Mouse (Mus musculus) retina, postnatal 7 days (tissue): ENCODE measurements around the gene Rbm15.

ENCODE experiments used
- DNase-seq: peaks from one replicate; pipeline ENCODE4 v3.0.0-alpha.2; 2012; ENCODE audit warnings: low read depth, low spot score

Rbm15 gene

GRCm38 (mm10) chr3:107333381-107334201 is at the start of gene Rbm15:
TSS of gene Rbm15 (minus strand) at chr3:107333673.
- peak; percentile 99 for DNase-seq

GRCm38 (mm10) chr3:107379422-107379821 is 45.9 kb upstream of the Rbm15 start:
- DNase-seq: peak; percentile 51

- no peak for DNase-seq
These were observed 45.2 kb upstream of the Rbm15 start for GRCm38 (mm10) chr3:107378626-107379025.

- no peak for DNase-seq
These were observed 41.6 kb upstream of the Rbm15 start for GRCm38 (mm10) chr3:107374948-107375664.

- DNase-seq: no peak
These were observed 35.7 kb upstream of the Rbm15 start for GRCm38 (mm10) chr3:107369156-107369555.

GRCm38 (mm10) chr3:107367938-107368599 is 34.6 kb upstream of the Rbm15 start:
- no peak for DNase-seq

GRCm38 (mm10) chr3:107365341-107365740 is 31.9 kb upstream of the Rbm15 start:
- DNase-seq: no peak

GRCm38 (mm10) chr3:107363391-107363790 is 29.9 kb upstream of the Rbm15 start:
- no peak for DNase-seq

- DNase-seq: no peak
These were observed 26.9 kb upstream of the Rbm15 start for GRCm38 (mm10) chr3:107360341-107360740.

GRCm38 (mm10) chr3:107357700-107358234 is 24.3 kb upstream of the Rbm15 start:
- no peak for DNase-seq

- peak; percentile 76 for DNase-seq
These were observed 23.5 kb upstream of the Rbm15 start for GRCm38 (mm10) chr3:107356964-107357441.

- DNase-seq: no peak
These were observed 22.3 kb upstream of the Rbm15 start for GRCm38 (mm10) chr3:107355618-107356260.

- DNase-seq: no peak
These were observed 18.2 kb upstream of the Rbm15 start for GRCm38 (mm10) chr3:107351706-107352105.

GRCm38 (mm10) chr3:107349006-107349405 is 15.5 kb upstream of the Rbm15 start:
- DNase-seq: no peak

GRCm38 (mm10) chr3:107345033-107345725 is 11.7 kb upstream of the Rbm15 start:
- no peak for DNase-seq

GRCm38 (mm10) chr3:107343971-107344370 is 10.5 kb upstream of the Rbm15 start:
- no peak for DNase-seq

GRCm38 (mm10) chr3:107334202-107334934 is 895 bp upstream of the Rbm15 start:
- DNase-seq: peak; percentile 16

GRCm38 (mm10) chr3:107332960-107333380 is 503 bp downstream of the Rbm15 start:
- peak; percentile 98 for DNase-seq

GRCm38 (mm10) chr3:107332127-107332959 is 1.1 kb downstream of the Rbm15 start:
- DNase-seq: no peak
